In genomic region chr10:13473833-13474567, GRCm38 (mm10) we compare ENCODE assay signal across 9 mouse cellular contexts. TPM values are rescaled to one million over a fixed set of nuclear protein-coding genes. Genes with fewer than 3 reads are reported as not detected.
A peak's percentile ranks its signal among the peaks of the same experiment; 100 is the strongest.
DNase-seq lines count a peak whose midpoint lies in the region; ATAC-seq and TF ChIP-seq lines count a peak whose summit lies in the region.
"Had no signal": no experiment of that assay in that cellular context is flagged by ENCODE, and none has a peak within 500 bp of the region (broad histone marks: within the 10 kb centered on the region; RNA-seq: fewer than 3 reads in every experiment).

Gene Phactr2, minus strand, starts transcription at chr10:13474412.

- TF ChIP-seq EP300 in stomach, postnatal 0 days (optimal IDR thresholded peaks at IDR 0.05), result no peak

- TF ChIP-seq CTCF in layer of hippocampus, adult 2 months (conservative IDR thresholded peaks at IDR 0.05), result no peak
- TF ChIP-seq CTCF in stomach, postnatal 0 days (IDR thresholded peaks at IDR 0.05; ENCODE audit: low read depth), result peak; percentile 25; the same call in 1 of the 2 replicates

- 0 out of 2 replicates have a peak, but pooled peaks cover 5% of the 10 kb centered on the region for H3K4me1 ChIP-seq in heart, embryonic 11.5 days (ENCODE audit: control insufficient read depth, insufficient read depth, low read length)
- 0 out of 2 replicates have a peak, but pooled peaks cover 7% of the 10 kb centered on the region for H3K4me1 ChIP-seq in kidney, embryonic 14.5 days (ENCODE audit: control insufficient read depth, insufficient read depth, low read length)
- H3K4me1 ChIP-seq in liver, embryonic 15.5 days (replicated peaks), result peaks cover 12% of the 10 kb centered on the region
- no peaks in the 10 kb centered on the region for H3K4me1 ChIP-seq in stomach, postnatal 0 days (replicated peaks; ENCODE audit: control insufficient read depth, insufficient read depth)

- H3K27me3 ChIP-seq in heart, embryonic 11.5 days (ENCODE audit: control insufficient read depth, insufficient read depth, low read length), result peaks cover 38% of the 10 kb centered on the region
- no peaks in the 10 kb centered on the region; the same call in 1 of the 2 replicates for H3K27me3 ChIP-seq in kidney, embryonic 14.5 days (ENCODE audit: control insufficient read depth, insufficient read depth, low read length)
- peaks cover 58% of the 10 kb centered on the region for H3K27me3 ChIP-seq in liver, embryonic 15.5 days
- no peaks in the 10 kb centered on the region for H3K27me3 ChIP-seq in stomach, postnatal 0 days (ENCODE audit: control insufficient read depth, insufficient read depth, low read length)

- peak; percentile 68 for ATAC-seq in heart, embryonic 11.5 days (replicated peaks; ENCODE audit: insufficient number of reproducible peaks, low FRiP score, low TSS enrichment)
- ATAC-seq in kidney, embryonic 14.5 days (ENCODE audit: low FRiP score, low TSS enrichment), result peak; percentile 89
- ATAC-seq in liver, embryonic 15.5 days (ENCODE audit: insufficient read depth), result no peak
- peak; percentile 86 for ATAC-seq in stomach, postnatal 0 days (ENCODE audit: low FRiP score, low TSS enrichment)

- no peaks in the 10 kb centered on the region for H3K36me3 ChIP-seq in heart, embryonic 11.5 days (ENCODE audit: control insufficient read depth, insufficient read depth, low read length)
- no peaks in the 10 kb centered on the region for H3K36me3 ChIP-seq in kidney, embryonic 14.5 days (ENCODE audit: control insufficient read depth, insufficient read depth, low read length)
- H3K36me3 ChIP-seq in liver, embryonic 15.5 days (replicated peaks), result no peaks in the 10 kb centered on the region
- no peaks in the 10 kb centered on the region for H3K36me3 ChIP-seq in stomach, postnatal 0 days (ENCODE audit: control insufficient read depth, insufficient read depth, low read length)

- H3K9me3 ChIP-seq in heart, embryonic 11.5 days (replicated peaks; ENCODE audit: control insufficient read depth, low read length), result no peaks in the 10 kb centered on the region
- no peaks in the 10 kb centered on the region for H3K9me3 ChIP-seq in kidney, embryonic 14.5 days (ENCODE audit: control insufficient read depth, low read length)
- H3K9me3 ChIP-seq in liver, embryonic 15.5 days (replicated peaks), result no peaks in the 10 kb centered on the region
- no peaks in the 10 kb centered on the region for H3K9me3 ChIP-seq in stomach, postnatal 0 days (ENCODE audit: control insufficient read depth, low read length)

- WGBS in heart, embryonic 11.5 days (ENCODE audit: insufficient replicate concordance), result under 1% methylated on average over 69 of the region's 71 CpGs
- WGBS in kidney, embryonic 14.5 days, result under 1% methylated on average over 65 of the region's 71 CpGs
- WGBS in liver, embryonic 15.5 days (ENCODE audit: insufficient replicate concordance), result under 1% methylated on average over 70 of the region's 71 CpGs
- under 1% methylated on average over 68 of the region's 71 CpGs for WGBS in stomach, postnatal 0 days

- H3K4me2 ChIP-seq in heart, embryonic 11.5 days, result peak within 1 kb of the TSS; percentile 95
- peak within 1 kb of the TSS; percentile 97 for H3K4me2 ChIP-seq in kidney, embryonic 14.5 days (replicated peaks; ENCODE audit: low read depth, low read length)
- peak within 1 kb of the TSS; percentile 73 for H3K4me2 ChIP-seq in liver, embryonic 15.5 days
- H3K4me2 ChIP-seq in stomach, postnatal 0 days (replicated peaks; ENCODE audit: low read depth), result peak within 1 kb of the TSS; percentile 99

- no peak for DNase-seq in layer of hippocampus, adult 2 months (ENCODE audit: low spot score in 2 of 2)
- no peak for DNase-seq in layer of hippocampus, adult 9-10 months (ENCODE audit: low spot score)
- peak; percentile 66 for DNase-seq in embryo, embryonic 9.5 days (ENCODE audit: extremely low spot score)
- peak; percentile 65 for DNase-seq in neural tube, embryonic 10.5 days (ENCODE audit: extremely low spot score, low spot score)
- DNase-seq in stomach, postnatal 0 days (ENCODE audit: low spot score), result peak; percentile 68

- H3K4me3 ChIP-seq in layer of hippocampus, adult 2 months, result peak within 1 kb of the TSS; percentile 65
- peak within 1 kb of the TSS; percentile 73 for H3K4me3 ChIP-seq in heart, embryonic 11.5 days (ENCODE audit: low read depth, low read length)
- peak within 1 kb of the TSS; percentile 73 for H3K4me3 ChIP-seq in kidney, embryonic 14.5 days (ENCODE audit: low read length)
- peak within 1 kb of the TSS; percentile 58 for H3K4me3 ChIP-seq in liver, embryonic 15.5 days (replicated peaks)
- H3K4me3 ChIP-seq in stomach, postnatal 0 days (ENCODE audit: low read depth, low read length), result peak within 1 kb of the TSS; percentile 72

- H3K27ac ChIP-seq in layer of hippocampus, adult 2 months, result no peak within 1 kb of the TSS
- H3K27ac ChIP-seq in heart, embryonic 11.5 days (ENCODE audit: low read depth, low read length), result no peak within 1 kb of the TSS
- H3K27ac ChIP-seq in kidney, embryonic 14.5 days (ENCODE audit: low read depth, low read length), result peak within 1 kb of the TSS; percentile 68; the same call in 1 of the 2 replicates
- H3K27ac ChIP-seq in liver, embryonic 15.5 days (replicated peaks), result no peak within 1 kb of the TSS
- H3K27ac ChIP-seq in stomach, postnatal 0 days (replicated peaks), result peak within 1 kb of the TSS; percentile 69

- H3K9ac ChIP-seq in heart, embryonic 11.5 days (ENCODE audit: low read depth, low read length), result peak within 1 kb of the TSS; percentile 84
- peak within 1 kb of the TSS; percentile 76 for H3K9ac ChIP-seq in kidney, embryonic 14.5 days (ENCODE audit: low read depth, low read length)
- H3K9ac ChIP-seq in liver, embryonic 15.5 days, result peak within 1 kb of the TSS; percentile 46; the same call in 1 of the 2 replicates
- peak within 1 kb of the TSS; percentile 82 for H3K9ac ChIP-seq in stomach, postnatal 0 days (ENCODE audit: low read length)

RNA-seq across cellular contexts. Expression of gene Phactr2, which starts in this region (rescaled TPM):
- total RNA-seq in layer of hippocampus, adult 2 months (2021), result 10 to 100 TPM; 20.7 to 25.4 TPM
- polyA plus RNA-seq in heart, embryonic 11.5 days (2014; fragmentation: Nextera tagmentation; extraction: Ambion mirVana), result 61.2 and 70.5 TPM in 2 replicates
- polyA plus RNA-seq in kidney, embryonic 14.5 days (2014; fragmentation: Nextera tagmentation; extraction: Ambion mirVana), result 41.5 and 43.8 TPM in 2 replicates
- 4.6 and 4.7 TPM in 2 replicates for polyA plus RNA-seq in liver, embryonic 15.5 days (2015; fragmentation: Nextera tagmentation; extraction: Ambion mirVana)
- 16.8 and 19.6 TPM in 2 replicates for polyA plus RNA-seq in stomach, postnatal 0 days (2015; fragmentation: Nextera tagmentation; extraction: Ambion mirVana)
- total RNA-seq: MEL had no signal

Comparison
In these comparisons a context has a peak if more than half of its experiments do, and no peak if none do; other contexts are left out.
1. DNase-seq: peak in embryo, embryonic 9.5 days (single experiment), neural tube, embryonic 10.5 days (single experiment) and stomach, postnatal 0 days (single experiment); none in layer of hippocampus, adult 2 months (0 of 2) and layer of hippocampus, adult 9-10 months (single experiment).
2. H3K27ac ChIP-seq: peak in kidney, embryonic 14.5 days (single experiment) and stomach, postnatal 0 days (single experiment); none in layer of hippocampus, adult 2 months (single experiment), heart, embryonic 11.5 days (single experiment) and liver, embryonic 15.5 days (single experiment).
3. Peak in every context shown above with its lines, with median percentiles within 50 percentile points of each other: H3K4me3 ChIP-seq, H3K4me2 ChIP-seq and H3K9ac ChIP-seq.